Mouse (Mus musculus): ENCODE measurements around the gene Lsm2. TPM values are rescaled to one million over a fixed set of nuclear protein-coding genes. Genes with fewer than 3 reads are reported as not detected.

Lsm2 gene
- polyA plus RNA-seq, 1 experiment from 2014 or later, result 265 TPM

- Histone ChIP-seq H3K36me3 (ENCODE audit: insufficient read depth) (peaks cover 90% of the 10 kb centered on the region), H3K27me3 (ENCODE audit: insufficient read depth, low read length) (no peaks in the 10 kb centered on the region), H3K9ac (no peak overlapping the region), H3K4me3 (ENCODE audit: low read depth, low read length) (no peak overlapping the region), H3K27ac (ENCODE audit: low read depth) (no peak overlapping the region), H3K9me3 (ENCODE audit: low read depth, low read length) (no peaks in the 10 kb centered on the region), H3K4me1 (ENCODE audit: insufficient read depth) (peaks cover 9% of the 10 kb centered on the region), H3K4me2 (no peak overlapping the region)
- WGBS, result 94% methylated on average over 7 of the region's 7 CpGs
- no peak for ATAC-seq (ENCODE audit: insufficient read depth)
- TF ChIP-seq CTCF (IDR thresholded peaks at IDR 0.05; ENCODE audit: low read depth), result no peak
- no peak for DNase-seq
Measured at GRCm38 (mm10) chr17:35007387-35007991, 25.8 kb downstream of the Lsm2 start.

GRCm38 (mm10) chr17:35009586-35009985 lies 27.9 kb downstream of the Lsm2 start:
- peaks cover 96% of the 10 kb centered on the region for H3K36me3 ChIP-seq (ENCODE audit: insufficient read depth)
- no peaks in the 10 kb centered on the region for H3K4me1 ChIP-seq (ENCODE audit: insufficient read depth)
- no peak overlapping the region for H3K27ac ChIP-seq (ENCODE audit: low read depth)
- no peaks in the 10 kb centered on the region for H3K27me3 ChIP-seq (ENCODE audit: insufficient read depth, low read length)
- WGBS, result 85% methylated on average over 7 of the region's 7 CpGs
- no peaks in the 10 kb centered on the region for H3K9me3 ChIP-seq (ENCODE audit: low read depth, low read length)
- DNase-seq, result no peak
- no peak for TF ChIP-seq CTCF (IDR thresholded peaks at IDR 0.05; ENCODE audit: low read depth)
- ATAC-seq (ENCODE audit: insufficient read depth), result no peak
- H3K4me3 ChIP-seq (ENCODE audit: low read depth, low read length), result no peak overlapping the region
- H3K9ac ChIP-seq, result no peak overlapping the region
- H3K4me2 ChIP-seq, result no peak overlapping the region

DNA sequence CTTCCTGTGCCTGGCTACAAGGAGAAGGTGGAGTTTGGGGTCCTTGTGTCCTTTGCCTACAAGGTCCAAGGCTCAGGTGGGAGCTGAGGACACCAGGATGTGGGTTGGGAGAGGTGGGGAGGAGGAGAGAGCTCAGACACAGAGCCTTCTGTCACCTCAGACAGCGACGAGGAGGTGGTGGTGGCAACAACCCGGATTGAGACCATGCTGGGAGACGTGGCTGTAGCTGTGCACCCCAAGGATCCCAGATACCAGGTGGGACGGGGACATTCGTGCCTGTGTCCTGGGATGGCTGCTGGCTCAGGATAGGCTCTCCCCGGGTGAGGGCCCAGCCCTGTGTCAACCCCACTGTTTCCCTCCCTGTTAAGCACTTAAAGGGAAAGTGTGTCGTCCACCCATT lies 29.8 kb downstream of the Lsm2 start:
- WGBS, result 86% methylated on average over 8 of the region's 8 CpGs
- DNase-seq, result no peak

GRCm38 (mm10) chr17:35012430-35012829 lies 30.8 kb downstream of the Lsm2 start:
- WGBS, result 77% methylated on average over 13 of the region's 13 CpGs
- no peak overlapping the region for H3K27ac ChIP-seq (ENCODE audit: low read depth)
- DNase-seq (no peak), ATAC-seq (ENCODE audit: insufficient read depth) (no peak)
- H3K36me3 ChIP-seq (ENCODE audit: insufficient read depth), result peaks cover 97% of the 10 kb centered on the region
- H3K27me3 ChIP-seq (ENCODE audit: insufficient read depth, low read length), result no peaks in the 10 kb centered on the region
- no peak overlapping the region for H3K9ac ChIP-seq
- H3K4me3 ChIP-seq (ENCODE audit: low read depth, low read length), result no peak overlapping the region
- H3K4me2 ChIP-seq, result no peak overlapping the region
- H3K4me1 ChIP-seq (ENCODE audit: insufficient read depth), result no peaks in the 10 kb centered on the region
- no peak for TF ChIP-seq CTCF (IDR thresholded peaks at IDR 0.05; ENCODE audit: low read depth)
- H3K9me3 ChIP-seq (ENCODE audit: low read depth, low read length), result no peaks in the 10 kb centered on the region

More for the DNA sequence above, 29.8 kb downstream of the Lsm2 start:
- H3K9me3 ChIP-seq (ENCODE audit: low read depth, low read length), result no peaks in the 10 kb centered on the region
- H3K36me3 ChIP-seq (ENCODE audit: insufficient read depth), result peaks cover 99% of the 10 kb centered on the region
- no peaks in the 10 kb centered on the region for H3K4me1 ChIP-seq (ENCODE audit: insufficient read depth)
- no peak for ATAC-seq (ENCODE audit: insufficient read depth)
- no peak overlapping the region for H3K4me3 ChIP-seq (ENCODE audit: low read depth, low read length)
- TF ChIP-seq CTCF (IDR thresholded peaks at IDR 0.05; ENCODE audit: low read depth), result no peak
- H3K9ac ChIP-seq, result no peak overlapping the region
- H3K27me3 ChIP-seq (ENCODE audit: insufficient read depth, low read length), result no peaks in the 10 kb centered on the region
- H3K27ac ChIP-seq (ENCODE audit: low read depth), result no peak overlapping the region
- H3K4me2 ChIP-seq, result no peak overlapping the region

GRCm38 (mm10) chr17:35013221-35013620 lies 31.6 kb downstream of the Lsm2 start:
- no peak overlapping the region for H3K4me3 ChIP-seq (ENCODE audit: low read depth, low read length)
- DNase-seq (no peak), ATAC-seq (ENCODE audit: insufficient read depth) (no peak)
- H3K9me3 ChIP-seq (ENCODE audit: low read depth, low read length), result no peaks in the 10 kb centered on the region
- H3K4me2 ChIP-seq, result no peak overlapping the region
- no peak overlapping the region for H3K27ac ChIP-seq (ENCODE audit: low read depth)
- no peaks in the 10 kb centered on the region for H3K4me1 ChIP-seq (ENCODE audit: insufficient read depth)
- H3K27me3 ChIP-seq (ENCODE audit: insufficient read depth, low read length), result no peaks in the 10 kb centered on the region
- H3K9ac ChIP-seq, result no peak overlapping the region
- H3K36me3 ChIP-seq (ENCODE audit: insufficient read depth), result peaks cover 93% of the 10 kb centered on the region
- no peak for TF ChIP-seq CTCF (IDR thresholded peaks at IDR 0.05; ENCODE audit: low read depth)
- 71% methylated on average over 6 of the region's 6 CpGs for WGBS

DNA sequence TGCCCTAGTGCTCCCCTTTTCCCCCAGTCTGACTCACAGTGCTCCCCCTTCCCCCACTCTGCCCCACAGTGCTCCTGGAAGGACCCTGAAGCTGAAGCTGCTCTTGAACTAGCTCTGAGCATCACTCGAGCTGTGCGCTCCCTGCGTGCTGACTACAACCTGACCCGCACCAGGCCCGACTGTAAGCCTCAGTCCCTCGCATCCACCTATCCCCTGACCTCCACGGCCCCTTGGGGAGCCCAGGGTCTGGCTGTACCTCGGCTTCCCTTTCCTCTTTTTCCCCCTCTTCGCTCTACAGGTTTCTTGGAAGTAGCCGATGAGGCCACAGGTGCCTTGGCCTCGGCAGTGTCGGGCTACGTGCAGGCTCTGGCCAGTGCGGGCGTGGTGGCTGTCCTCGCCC lies 33.6 kb downstream of the Lsm2 start:
- no peak overlapping the region for H3K27ac ChIP-seq (ENCODE audit: low read depth)
- H3K4me1 ChIP-seq (ENCODE audit: insufficient read depth), result no peaks in the 10 kb centered on the region
- 91% methylated on average over 16 of the region's 16 CpGs for WGBS
- peaks cover 72% of the 10 kb centered on the region for H3K36me3 ChIP-seq (ENCODE audit: insufficient read depth)
- DNase-seq, result no peak
- no peak for ATAC-seq (ENCODE audit: insufficient read depth)
- H3K9ac ChIP-seq, result no peak overlapping the region
- no peak overlapping the region for H3K4me3 ChIP-seq (ENCODE audit: low read depth, low read length)
- no peaks in the 10 kb centered on the region for H3K9me3 ChIP-seq (ENCODE audit: low read depth, low read length)
- no peaks in the 10 kb centered on the region for H3K27me3 ChIP-seq (ENCODE audit: insufficient read depth, low read length)
- no peak for TF ChIP-seq CTCF (IDR thresholded peaks at IDR 0.05; ENCODE audit: low read depth)
- no peak overlapping the region for H3K4me2 ChIP-seq

GRCm38 (mm10) chr17:35016376-35016775 lies 34.7 kb downstream of the Lsm2 start, which contains the start of gene Vwa7:
TSS of gene Vwa7 (plus strand) at chr17:35016579.
- Histone ChIP-seq H3K27me3 (ENCODE audit: insufficient read depth, low read length) (no peaks in the 10 kb centered on the region), H3K9ac (no peak within 1 kb of the TSS), H3K27ac (ENCODE audit: low read depth) (no peak within 1 kb of the TSS), H3K4me2 (no peak within 1 kb of the TSS), H3K36me3 (ENCODE audit: insufficient read depth) (peaks cover 62% of the 10 kb centered on the region), H3K4me3 (ENCODE audit: low read depth, low read length) (no peak within 1 kb of the TSS), H3K9me3 (ENCODE audit: low read depth, low read length) (no peaks in the 10 kb centered on the region), H3K4me1 (ENCODE audit: insufficient read depth) (no peaks in the 10 kb centered on the region)
- no peak for TF ChIP-seq CTCF (IDR thresholded peaks at IDR 0.05; ENCODE audit: low read depth)
- ATAC-seq (ENCODE audit: insufficient read depth) (no peak), DNase-seq (peak; percentile 57)
- WGBS, result 62% methylated on average over 12 of the region's 12 CpGs

All from lung, embryonic 14.5 days (tissue).